Mouse (Mus musculus) limb, embryonic 10.5 days (tissue): ENCODE results near the gene Fam183b. TPM values are rescaled to one million over a fixed set of nuclear protein-coding genes. Genes with fewer than 3 reads are reported as not detected.
A peak's percentile ranks its signal among the peaks of the same experiment; 100 is the strongest.
"Not testable (repeated sequence)": the region's sequence is repeated elsewhere in the genome, so short reads cannot be mapped to it uniquely, and the experiment has no call there.

Source experiments
- DNase-seq: peaks from one replicate; pipeline ENCODE4 v3.0.0-alpha.2; 2017; ENCODE audit warnings: low spot score
- H3K27ac ChIP-seq: fragments of 300-500 bp; sonication (generic); 2 replicates; pipeline ENCODE4 v1.5.1; 2016; ENCODE audit warnings: mild to moderate bottlenecking
- H3K27me3 ChIP-seq: fragments of 300-500 bp; sonication (generic); 2 replicates; pipeline ENCODE4 v1.6.1; 2016; ENCODE audit warnings: low read depth, mild to moderate bottlenecking; ENCODE audit not compliant: poor library complexity, severe bottlenecking
- H3K36me3 ChIP-seq: fragments of 300-500 bp; sonication (generic); 2 replicates; pipeline ENCODE4 v1.6.1; 2016; ENCODE audit warnings: mild to moderate bottlenecking, moderate library complexity
- H3K4me1 ChIP-seq: fragments of 300-500 bp; sonication (generic); 2 replicates; pipeline ENCODE4 v1.6.1; 2016
- H3K4me3 ChIP-seq: fragments of 300-500 bp; sonication (generic); 2 replicates; pipeline ENCODE4 v1.5.1; 2016; ENCODE audit warnings: mild to moderate bottlenecking, moderate library complexity
- H3K9me3 ChIP-seq: fragments of 300-500 bp; sonication (generic); replicated peaks from 2 replicates; pipeline ENCODE4 v1.6.1; 2016; ENCODE audit warnings: mild to moderate bottlenecking
- WGBS: fragments of 180-500 bp; shearing (Covaris S2); methylation state at CpG from one replicate; pipeline ENCODE4 v1.1.7; 2016; 5-methylcytosine and 5-hydroxymethylcytosine counted together
- polyA plus RNA-seq: library from polyadenylated mRNA; unstranded; fragments of >200 nt; fragmentation: Nextera tagmentation; extraction: Ambion mirVana; gene quantifications from 2 replicates; pipeline ENCODE4 v1.2.1, GENCODE M21; 2016

Gene Fam183b
- polyA plus RNA-seq = not detected in 2 replicates

DNA sequence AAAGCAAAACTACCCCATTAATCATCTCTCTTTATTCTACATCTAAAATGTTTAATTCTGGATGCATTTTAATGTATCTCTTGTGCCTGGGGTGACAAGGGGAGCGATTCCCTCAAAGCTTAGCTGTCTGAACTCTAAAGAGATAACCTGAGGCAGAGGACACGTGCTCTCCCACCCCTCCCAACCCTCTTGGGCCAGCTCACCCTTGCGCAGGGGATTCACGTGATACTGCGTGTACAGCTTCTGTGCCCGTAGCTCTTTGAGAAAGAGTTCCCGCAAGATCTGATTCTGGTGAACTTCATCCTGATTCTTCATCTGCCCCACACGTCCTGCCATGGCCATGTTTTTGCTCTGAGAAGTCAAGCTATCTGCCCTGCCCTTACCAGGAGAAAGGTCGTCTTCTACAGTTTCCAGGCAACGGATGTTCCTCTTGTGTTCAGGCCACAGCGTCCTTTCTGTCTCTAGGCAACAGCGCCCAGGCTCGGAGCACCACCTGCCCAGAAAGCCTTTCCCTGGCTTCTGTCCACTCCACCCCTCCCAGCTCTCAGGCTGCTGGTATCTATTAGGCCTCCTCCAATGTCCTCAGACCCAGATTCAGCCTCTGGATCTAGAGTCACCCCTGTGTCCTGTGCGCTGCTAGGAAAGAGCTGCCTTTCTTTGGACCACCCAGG is at the start of gene Fam183b:
Gene Fam183b, minus strand, starts transcription at position 403 of the 671 bp plus-strand sequence.
- Histone ChIP-seq H3K27ac (no peak within 1 kb of the TSS), H3K4me1 (peaks cover 7% of the 10 kb centered on the region), H3K27me3 (no peaks in the 10 kb centered on the region), H3K36me3 (no peaks in the 10 kb centered on the region), H3K9me3 (no peaks in the 10 kb centered on the region), H3K4me3 (no peak within 1 kb of the TSS)
- 44% methylated on average over 14 of the region's 14 CpGs for WGBS
- no peak for DNase-seq

DNA sequence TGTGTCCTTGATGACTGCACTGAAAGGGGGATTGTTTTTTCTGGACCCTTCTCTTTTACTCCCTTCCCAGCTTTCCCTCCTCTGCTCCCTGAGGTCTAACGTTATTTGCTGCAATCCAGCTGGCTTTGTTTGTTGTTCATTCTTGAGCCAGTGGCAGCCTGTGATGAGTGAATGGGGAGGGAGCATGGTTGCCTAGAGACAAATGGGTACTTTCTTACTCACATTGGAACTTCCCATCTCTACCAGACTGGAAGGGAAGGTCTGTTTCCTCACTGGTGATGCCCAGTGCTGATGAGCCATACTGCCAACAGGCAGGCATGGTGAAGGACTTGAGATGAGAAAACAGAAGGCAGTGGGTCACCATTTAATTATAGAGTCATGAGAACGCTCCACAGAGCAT is 48.0 kb upstream of the Fam183b start:
- no peaks in the 10 kb centered on the region for H3K27me3 ChIP-seq
- no peak for DNase-seq
- H3K27ac ChIP-seq = no peak overlapping the region
- peaks cover 10% of the 10 kb centered on the region for H3K4me1 ChIP-seq
- H3K36me3 ChIP-seq = peaks cover 47% of the 10 kb centered on the region
- 74% methylated on average over 2 of the region's 2 CpGs for WGBS
- no peaks in the 10 kb centered on the region for H3K9me3 ChIP-seq
- no peak overlapping the region for H3K4me3 ChIP-seq

DNA sequence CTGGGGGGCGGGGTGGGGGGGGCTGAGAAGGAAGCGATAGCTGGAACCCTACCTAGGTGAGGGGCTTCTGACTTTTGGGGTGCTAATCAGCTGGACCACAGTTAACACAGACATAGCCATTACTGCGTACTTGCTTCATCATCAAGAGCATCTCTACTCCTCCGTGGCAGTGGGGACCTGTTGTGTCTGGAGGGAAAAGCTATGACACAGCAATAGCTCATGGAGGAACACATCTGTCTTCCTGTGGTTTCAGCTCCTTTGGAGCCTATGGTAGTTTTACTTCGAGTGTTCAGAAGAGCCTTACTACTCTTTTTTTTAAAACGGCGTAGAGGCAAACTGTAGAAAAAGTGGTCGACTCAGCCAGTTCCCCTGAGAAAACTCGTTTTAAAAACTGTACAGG is 45.9 kb upstream of the Fam183b start:
- WGBS = 51% methylated on average over 9 of the region's 9 CpGs
- DNase-seq = no peak
- H3K4me3 ChIP-seq = peak overlapping the region; percentile 86
- peaks cover 10% of the 10 kb centered on the region for H3K4me1 ChIP-seq
- peaks cover 38% of the 10 kb centered on the region for H3K36me3 ChIP-seq
- no peaks in the 10 kb centered on the region for H3K9me3 ChIP-seq
- H3K27ac ChIP-seq = peak overlapping the region; percentile 83
- H3K27me3 ChIP-seq = no peaks in the 10 kb centered on the region

DNA sequence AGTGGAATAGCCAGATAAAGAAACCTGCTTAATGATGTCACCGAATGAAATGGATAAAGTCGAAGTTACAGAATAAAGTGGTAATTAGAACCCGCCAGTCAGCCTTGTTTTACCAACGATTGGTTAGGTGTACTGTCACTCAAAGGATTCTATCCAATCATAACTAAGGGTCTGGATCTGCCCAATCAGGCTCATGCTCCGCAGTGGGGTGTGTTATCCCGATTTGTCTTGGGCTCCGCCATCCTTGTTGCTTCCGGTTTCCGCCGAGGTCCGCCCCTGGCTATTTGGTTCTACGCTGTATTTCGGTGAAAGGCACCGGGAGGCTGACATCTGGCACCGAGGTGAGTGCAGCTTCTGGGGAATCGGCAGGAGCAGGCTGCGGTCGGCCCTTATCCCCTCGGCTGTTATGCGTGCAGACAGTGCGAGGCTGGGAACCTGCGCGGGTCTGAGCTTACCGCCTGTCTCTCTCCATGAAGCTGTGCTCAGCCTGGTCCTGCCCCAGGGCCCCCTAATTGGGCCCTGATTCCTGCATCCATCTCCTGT is 45.2 kb upstream of the Fam183b start, which contains the start of gene Gm12258:
Gene Gm12258, plus strand, starts transcription at position 240 of the 543 bp plus-strand sequence.
- peak; percentile 86 for DNase-seq
- WGBS = under 1% methylated on average over 24 of the region's 24 CpGs
- peak within 1 kb of the TSS; percentile 83 for H3K27ac ChIP-seq
- H3K36me3 ChIP-seq = peaks cover 33% of the 10 kb centered on the region
- H3K4me1 ChIP-seq = peaks cover 10% of the 10 kb centered on the region
- H3K4me3 ChIP-seq = peak within 1 kb of the TSS; percentile 86
- H3K27me3 ChIP-seq = no peaks in the 10 kb centered on the region
- H3K9me3 ChIP-seq = no peaks in the 10 kb centered on the region

DNA sequence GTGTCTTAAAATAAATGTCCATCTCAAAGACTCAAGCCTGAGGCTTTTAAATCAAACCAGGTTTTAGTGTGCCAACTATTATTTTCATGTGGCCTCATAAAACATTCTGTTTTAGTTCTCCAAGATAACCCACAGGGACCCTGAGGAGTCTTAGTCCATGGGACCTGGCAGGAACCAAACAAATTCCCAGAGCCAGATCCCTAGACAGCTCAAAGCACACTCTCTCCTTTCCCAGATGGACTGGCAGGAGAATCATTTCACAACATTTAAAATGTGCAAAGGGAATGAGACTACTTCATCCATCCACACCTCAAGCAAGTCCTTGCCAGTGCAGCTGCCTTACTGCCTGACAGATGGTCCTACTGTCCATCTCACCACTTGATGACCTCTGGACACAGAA is 37.2 kb upstream of the Fam183b start, which contains the start of gene Olfr311:
Gene Olfr311, plus strand, starts transcription at position 301 of the 400 bp plus-strand sequence.
- H3K27ac ChIP-seq, DNase-seq, H3K4me3 ChIP-seq, H3K27me3 ChIP-seq, H3K36me3 ChIP-seq, H3K9me3 ChIP-seq, H3K4me1 ChIP-seq: not testable (repeated sequence)

DNA sequence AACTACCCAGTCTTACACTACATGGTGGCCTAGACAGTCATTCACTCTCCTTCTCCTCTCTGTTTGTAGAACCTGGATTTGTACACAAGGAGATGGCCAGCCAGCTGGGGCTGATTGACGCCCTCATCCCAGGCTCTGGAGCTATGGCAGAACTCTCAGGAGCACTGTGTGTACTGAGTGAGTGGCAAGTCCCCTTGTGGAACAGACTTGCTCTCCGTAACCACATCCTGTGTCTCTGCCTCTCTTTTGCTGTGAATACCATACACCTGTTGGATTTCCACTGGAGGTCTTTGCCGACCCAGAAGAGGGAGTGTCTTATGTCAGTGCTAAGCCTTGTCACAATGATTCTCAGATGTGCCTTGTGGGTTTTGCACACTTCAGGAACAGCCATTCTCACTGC is 30.8 kb upstream of the Fam183b start:
- not testable (repeated sequence) for DNase-seq, H3K9me3 ChIP-seq, H3K27me3 ChIP-seq, H3K4me1 ChIP-seq, H3K27ac ChIP-seq, H3K4me3 ChIP-seq, H3K36me3 ChIP-seq
- 76% methylated on average over 3 of the region's 3 CpGs for WGBS

DNA sequence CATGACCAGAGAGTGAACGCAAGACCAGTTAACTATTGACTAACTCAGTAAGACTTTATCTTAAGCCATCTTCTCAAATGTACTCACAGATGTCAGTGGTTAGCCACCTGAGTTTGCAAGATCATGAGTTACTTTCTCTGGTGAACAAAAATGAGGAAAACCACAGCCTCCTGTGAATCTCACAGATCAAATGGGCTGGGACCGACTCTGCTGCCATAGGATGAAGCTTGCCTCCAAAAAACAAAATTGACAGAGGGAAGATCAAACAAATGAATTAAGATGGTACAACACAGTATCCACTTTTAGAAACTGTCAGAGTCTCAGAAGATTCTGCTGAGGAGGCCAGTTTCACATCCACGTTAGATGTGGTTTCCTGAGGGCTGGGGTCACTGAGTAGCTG is 28.0 kb upstream of the Fam183b start:
- Histone ChIP-seq H3K36me3 (no peaks in the 10 kb centered on the region), H3K4me1 (no peaks in the 10 kb centered on the region), H3K27me3 (no peaks in the 10 kb centered on the region), H3K4me3 (no peak overlapping the region), H3K9me3 (no peaks in the 10 kb centered on the region), H3K27ac (no peak overlapping the region)
- 86% methylated on average over 3 of the region's 3 CpGs for WGBS
- DNase-seq = no peak

DNA sequence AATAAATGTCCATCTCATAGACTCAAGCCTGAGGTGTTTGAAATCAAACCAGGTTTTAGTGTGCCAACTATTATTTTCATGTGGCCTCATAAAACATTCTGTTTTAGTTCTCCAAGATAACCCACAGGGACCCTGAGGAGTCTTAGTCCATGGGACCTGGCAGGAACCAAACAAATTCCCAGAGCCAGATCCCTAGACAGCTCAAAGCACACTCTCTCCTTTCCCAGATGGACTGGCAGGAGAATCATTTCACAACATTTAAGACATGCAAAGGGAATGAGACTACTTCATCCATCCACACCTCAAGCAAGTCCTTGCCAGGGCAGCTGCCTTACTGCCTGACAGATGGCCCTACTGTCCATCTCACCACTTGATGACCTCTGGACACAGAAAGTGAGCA is 27.2 kb upstream of the Fam183b start, which contains the start of gene Olfr312:
Gene Olfr312, plus strand, starts transcription at position 301 of the 400 bp plus-strand sequence.
- not testable (repeated sequence) for H3K9me3 ChIP-seq, DNase-seq, H3K36me3 ChIP-seq, H3K27ac ChIP-seq, H3K4me1 ChIP-seq, H3K27me3 ChIP-seq, H3K4me3 ChIP-seq

DNA sequence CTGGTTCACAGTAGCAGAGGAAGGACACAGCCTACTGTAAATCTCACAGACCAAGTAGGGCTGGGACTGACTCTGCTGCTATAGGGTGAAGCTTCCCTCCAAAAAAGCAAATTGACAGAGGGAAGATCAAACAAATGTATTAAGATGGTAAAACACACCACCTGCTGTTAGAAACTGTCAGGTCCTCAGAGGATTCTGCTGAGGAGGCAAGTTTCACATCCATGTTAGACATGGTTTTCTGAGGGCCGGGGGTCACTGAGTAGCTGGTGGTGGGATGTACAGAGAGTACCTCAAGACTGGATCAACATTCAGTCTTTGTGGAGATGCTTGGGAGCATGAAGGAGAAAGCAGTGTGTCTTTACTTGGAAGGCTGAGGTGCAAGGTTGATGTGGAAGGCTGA is 13.9 kb upstream of the Fam183b start:
- no peak overlapping the region for H3K4me3 ChIP-seq
- no peaks in the 10 kb centered on the region for H3K36me3 ChIP-seq
- H3K27me3 ChIP-seq = no peaks in the 10 kb centered on the region
- DNase-seq = no peak
- no peaks in the 10 kb centered on the region for H3K4me1 ChIP-seq
- H3K9me3 ChIP-seq = no peaks in the 10 kb centered on the region
- WGBS = 83% methylated on average over 1 of the region's 1 CpGs
- no peak overlapping the region for H3K27ac ChIP-seq

DNA sequence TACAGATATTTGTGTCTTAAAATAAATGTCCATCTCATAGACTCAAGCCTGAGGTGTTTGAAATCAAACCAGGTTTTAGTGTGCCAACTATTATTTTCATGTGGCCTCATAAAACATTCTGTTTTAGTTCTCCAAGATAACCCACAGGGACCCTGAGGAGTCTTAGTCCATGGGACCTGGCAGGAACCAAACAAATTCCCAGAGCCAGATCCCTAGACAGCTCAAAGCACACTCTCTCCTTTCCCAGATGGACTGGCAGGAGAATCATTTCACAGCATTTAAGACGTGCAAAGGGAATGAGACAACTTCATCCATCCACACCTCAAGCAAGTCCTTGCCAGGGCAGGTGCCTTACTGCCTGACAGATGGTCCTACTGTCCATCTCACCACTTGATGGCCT is 12.9 kb upstream of the Fam183b start, which contains the start of gene Olfr313:
Gene Olfr313, plus strand, starts transcription at position 301 of the 400 bp plus-strand sequence.
- H3K4me3 ChIP-seq, H3K9me3 ChIP-seq, H3K4me1 ChIP-seq, DNase-seq, H3K27ac ChIP-seq, H3K27me3 ChIP-seq, H3K36me3 ChIP-seq: not testable (repeated sequence)
- 57% methylated on average over 1 of the region's 1 CpGs for WGBS

DNA sequence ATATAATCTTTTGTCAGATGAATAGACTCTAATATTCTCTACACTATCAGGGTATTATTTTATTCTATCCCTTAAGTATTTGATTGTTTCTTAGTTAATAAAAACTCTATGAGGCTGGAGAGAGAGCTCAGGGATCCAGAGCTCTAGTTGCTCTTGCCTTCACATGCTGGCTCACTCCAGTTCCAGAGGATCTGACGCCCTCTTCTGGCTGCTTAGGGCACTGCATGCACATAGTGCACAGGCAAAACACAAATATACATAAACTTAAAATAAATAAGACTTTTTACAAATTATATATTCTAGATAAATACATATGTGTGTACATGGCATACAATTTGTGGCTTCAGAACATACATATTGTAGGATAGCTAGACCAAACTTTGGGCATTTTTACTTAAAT is 10.2 kb upstream of the Fam183b start:
- Histone ChIP-seq H3K36me3 (no peaks in the 10 kb centered on the region), H3K27me3 (no peaks in the 10 kb centered on the region), H3K27ac (no peak overlapping the region), H3K4me3 (no peak overlapping the region), H3K4me1 (no peaks in the 10 kb centered on the region), H3K9me3 (no peaks in the 10 kb centered on the region)
- no peak for DNase-seq
- WGBS = 3% methylated on average over 1 of the region's 1 CpGs

DNA sequence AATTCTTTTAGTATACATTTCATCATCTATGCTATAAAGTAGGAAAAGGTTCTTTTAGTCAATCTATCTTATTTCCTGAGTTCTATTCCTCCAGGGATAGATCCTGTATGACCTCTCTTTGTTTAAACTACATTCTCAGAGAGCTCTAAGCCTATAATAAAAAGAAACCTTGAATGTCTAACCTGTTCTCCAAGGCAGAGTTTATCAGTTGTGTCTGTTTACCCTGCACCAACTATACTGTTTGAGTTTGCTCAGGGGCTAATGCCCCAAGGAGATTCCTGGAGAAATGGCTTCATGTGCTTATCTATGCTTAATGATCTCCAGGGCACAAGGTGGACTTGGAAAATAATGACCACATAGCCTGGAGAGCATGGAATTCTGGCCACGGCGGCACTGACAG is 2.6 kb upstream of the Fam183b start:
- Histone ChIP-seq H3K27me3 (no peaks in the 10 kb centered on the region), H3K4me1 (peaks cover 7% of the 10 kb centered on the region), H3K27ac (no peak overlapping the region), H3K9me3 (no peaks in the 10 kb centered on the region), H3K36me3 (no peaks in the 10 kb centered on the region), H3K4me3 (no peak overlapping the region)
- WGBS = 83% methylated on average over 2 of the region's 2 CpGs
- DNase-seq = no peak

DNA sequence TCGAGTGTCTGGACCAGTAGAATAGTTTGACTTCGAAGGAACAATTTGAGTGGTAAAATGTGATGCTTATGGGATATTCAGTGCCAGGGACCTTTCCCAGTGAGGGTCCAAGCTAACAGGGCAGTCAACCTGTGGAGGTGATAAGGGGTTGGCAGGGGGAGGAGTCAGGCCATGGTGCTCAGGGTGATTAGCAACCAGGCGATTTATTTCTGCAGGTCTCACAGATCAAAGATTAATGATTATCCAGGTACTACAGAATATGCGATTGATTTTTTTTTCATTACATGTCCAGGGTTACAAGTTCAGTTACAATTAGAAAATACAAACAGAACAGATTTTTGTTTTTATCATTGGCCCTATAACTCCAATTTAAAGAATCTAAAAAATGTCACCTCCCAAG is 2.1 kb upstream of the Fam183b start:
- 66% methylated on average over 4 of the region's 4 CpGs for WGBS
- Histone ChIP-seq H3K4me1 (peaks cover 7% of the 10 kb centered on the region), H3K27me3 (no peaks in the 10 kb centered on the region), H3K27ac (no peak overlapping the region), H3K4me3 (no peak overlapping the region), H3K36me3 (no peaks in the 10 kb centered on the region), H3K9me3 (no peaks in the 10 kb centered on the region)
- no peak for DNase-seq
